Mouse (Mus musculus) forebrain, embryonic 12.5 days (tissue): ENCODE data around the gene Guca2a. TPM values are rescaled to one million over a fixed set of nuclear protein-coding genes. Genes with fewer than 3 reads are reported as not detected.
"Not testable (repeated sequence)": the region's sequence is repeated elsewhere in the genome, so short reads cannot be mapped to it uniquely, and the experiment has no call there.

ENCODE experiments used
- ATAC-seq: fragments of 200-750 bp; cut with Nextera tagmentation; 2 replicates; pipeline ENCODE4 v1.8.0; 2017; ENCODE audit warnings: moderate TSS enrichment; ENCODE audit not compliant: low FRiP score
- H3K27ac ChIP-seq: fragments of 300-500 bp; sonication (generic); 2 replicates; pipeline ENCODE4 v1.5.1; 2016; ENCODE audit warnings: mild to moderate bottlenecking
- H3K27me3 ChIP-seq: fragments of 300-500 bp; sonication (generic); 2 replicates; pipeline ENCODE4 v1.6.1; 2016; ENCODE audit warnings: mild to moderate bottlenecking
- H3K36me3 ChIP-seq: fragments of 300-500 bp; sonication (generic); replicated peaks from 2 replicates; pipeline ENCODE4 v1.6.1; 2016; ENCODE audit warnings: mild to moderate bottlenecking
- H3K4me1 ChIP-seq: fragments of 300-500 bp; sonication (generic); 2 replicates; pipeline ENCODE4 v1.6.1; 2016
- H3K4me2 ChIP-seq: fragments of 300-500 bp; sonication (generic); 2 replicates; pipeline ENCODE4 v1.6.1; 2016; ENCODE audit warnings: mild to moderate bottlenecking, moderate library complexity
- H3K4me3 ChIP-seq: fragments of 300-500 bp; sonication (generic); replicated peaks from 2 replicates; pipeline ENCODE4 v1.5.1; 2016; ENCODE audit warnings: mild to moderate bottlenecking
- H3K9ac ChIP-seq: fragments of 300-500 bp; sonication (generic); 2 replicates; pipeline ENCODE4 v1.6.1; 2016; ENCODE audit warnings: mild to moderate bottlenecking
- H3K9me3 ChIP-seq: fragments of 300-500 bp; sonication (generic); 2 replicates; pipeline ENCODE4 v1.6.1; 2016
- WGBS: fragments of 180-500 bp; shearing (Covaris S2); methylation state at CpG from one replicate; pipeline ENCODE4 v1.1.7; 2016; 5-methylcytosine and 5-hydroxymethylcytosine counted together
- polyA plus RNA-seq: library from polyadenylated mRNA; unstranded; fragments of >200 nt; fragmentation: Nextera tagmentation; extraction: Ambion mirVana; gene quantifications from 2 replicates; pipeline ENCODE4 v1.2.1, GENCODE M21; 2016

Gene Guca2a
- polyA plus RNA-seq, 1 experiment from 2014 or later, result not detected

- not testable (repeated sequence) for H3K4me2 ChIP-seq, H3K9ac ChIP-seq, H3K27ac ChIP-seq, H3K9me3 ChIP-seq, H3K27me3 ChIP-seq, H3K4me3 ChIP-seq
- peak; percentile 67 for ATAC-seq
- H3K36me3 ChIP-seq, result peaks cover 32% of the 10 kb centered on the region
- peaks cover 27% of the 10 kb centered on the region for H3K4me1 ChIP-seq
- 94% methylated on average over 4 of the region's 4 CpGs for WGBS
These were observed 9.1 kb upstream of the Guca2a start for GRCm38 (mm10) chr4:119628363-119628762.

- Histone ChIP-seq H3K4me3 (no peak overlapping the region), H3K27ac (no peak overlapping the region), H3K9ac (no peak overlapping the region), H3K4me2 (no peak overlapping the region), H3K9me3 (no peaks in the 10 kb centered on the region), H3K27me3 (no peaks in the 10 kb centered on the region), H3K4me1 (peaks cover 29% of the 10 kb centered on the region), H3K36me3 (peaks cover 19% of the 10 kb centered on the region)
- peak; percentile 42; the same call in 1 of the 2 replicates for ATAC-seq
- 78% methylated on average over 11 of the region's 11 CpGs for WGBS
These were observed 6.2 kb upstream of the Guca2a start for GRCm38 (mm10) chr4:119631115-119631919.

- Histone ChIP-seq H3K9ac (no peak overlapping the region), H3K27ac (0 out of 2 replicates have a peak overlapping the region, but pooled peaks have one; percentile 47), H3K27me3 (no peaks in the 10 kb centered on the region), H3K4me2 (no peak overlapping the region), H3K36me3 (peaks cover 19% of the 10 kb centered on the region), H3K9me3 (no peaks in the 10 kb centered on the region), H3K4me1 (peaks cover 22% of the 10 kb centered on the region), H3K4me3 (no peak overlapping the region)
- no peak for ATAC-seq
- WGBS, result 65% methylated on average over 7 of the region's 7 CpGs
These were observed 4.8 kb upstream of the Guca2a start for GRCm38 (mm10) chr4:119632721-119633120.

- H3K9ac ChIP-seq, result no peak overlapping the region
- H3K27me3 ChIP-seq, result no peaks in the 10 kb centered on the region
- H3K4me1 ChIP-seq, result peaks cover 22% of the 10 kb centered on the region
- no peak overlapping the region for H3K4me3 ChIP-seq
- 59% methylated on average over 7 of the region's 7 CpGs for WGBS
- H3K27ac ChIP-seq, result peak overlapping the region; percentile 47
- no peaks in the 10 kb centered on the region for H3K9me3 ChIP-seq
- ATAC-seq, result 0 out of 2 replicates have a peak, but pooled peaks have one; percentile 12
- H3K4me2 ChIP-seq, result no peak overlapping the region
- peaks cover 19% of the 10 kb centered on the region for H3K36me3 ChIP-seq
These were observed 4.2 kb upstream of the Guca2a start for GRCm38 (mm10) chr4:119633342-119633741.

GRCm38 (mm10) chr4:119633948-119634347 is 3.6 kb upstream of the Guca2a start:
- Histone ChIP-seq H3K4me1 (peaks cover 22% of the 10 kb centered on the region), H3K27ac (no peak overlapping the region), H3K9me3 (no peaks in the 10 kb centered on the region), H3K9ac (no peak overlapping the region), H3K36me3 (peaks cover 18% of the 10 kb centered on the region), H3K4me3 (no peak overlapping the region), H3K27me3 (no peaks in the 10 kb centered on the region), H3K4me2 (no peak overlapping the region)
- 88% methylated on average over 3 of the region's 3 CpGs for WGBS
- ATAC-seq, result no peak

GRCm38 (mm10) chr4:119634908-119635660 is 2.4 kb upstream of the Guca2a start:
- Histone ChIP-seq H3K27ac (no peak overlapping the region), H3K4me1 (peaks cover 22% of the 10 kb centered on the region), H3K4me3 (no peak overlapping the region), H3K9ac (no peak overlapping the region), H3K36me3 (peaks cover 8% of the 10 kb centered on the region; the same call in 1 of the 2 replicates), H3K27me3 (no peaks in the 10 kb centered on the region), H3K4me2 (no peak overlapping the region), H3K9me3 (no peaks in the 10 kb centered on the region)
- WGBS, result 70% methylated on average over 6 of the region's 6 CpGs
- no peak for ATAC-seq

- peaks cover 22% of the 10 kb centered on the region for H3K4me1 ChIP-seq
- no peak overlapping the region for H3K27ac ChIP-seq
- WGBS, result 86% methylated on average over 8 of the region's 8 CpGs
- H3K4me2 ChIP-seq, result no peak overlapping the region
- no peak overlapping the region for H3K9ac ChIP-seq
- no peaks in the 10 kb centered on the region for H3K9me3 ChIP-seq
- no peak for ATAC-seq
- no peak overlapping the region for H3K4me3 ChIP-seq
- no peaks in the 10 kb centered on the region for H3K27me3 ChIP-seq
- peaks cover 4% of the 10 kb centered on the region; the same call in 1 of the 2 replicates for H3K36me3 ChIP-seq
These were observed 1.8 kb upstream of the Guca2a start for GRCm38 (mm10) chr4:119635686-119636085.

GRCm38 (mm10) chr4:119636731-119637130 is 773 bp upstream of the Guca2a start:
- ATAC-seq, result no peak
- H3K27ac ChIP-seq, result no peak overlapping the region
- no peaks in the 10 kb centered on the region for H3K36me3 ChIP-seq
- no peak overlapping the region for H3K9ac ChIP-seq
- peaks cover 18% of the 10 kb centered on the region for H3K4me1 ChIP-seq
- WGBS, result 85% methylated on average over 7 of the region's 7 CpGs
- H3K9me3 ChIP-seq, result no peaks in the 10 kb centered on the region
- H3K4me2 ChIP-seq, result no peak overlapping the region
- no peaks in the 10 kb centered on the region for H3K27me3 ChIP-seq
- no peak overlapping the region for H3K4me3 ChIP-seq

GRCm38 (mm10) chr4:119637946-119638345 is 442 bp downstream of the Guca2a start:
- Histone ChIP-seq H3K27ac (no peak overlapping the region), H3K9ac (no peak overlapping the region), H3K4me3 (no peak overlapping the region), H3K36me3 (no peaks in the 10 kb centered on the region), H3K4me2 (no peak overlapping the region), H3K4me1 (peaks cover 12% of the 10 kb centered on the region), H3K9me3 (no peaks in the 10 kb centered on the region), H3K27me3 (no peaks in the 10 kb centered on the region)
- ATAC-seq, result no peak
- WGBS, result 81% methylated on average over 6 of the region's 6 CpGs

- Histone ChIP-seq H3K27ac (no peak overlapping the region), H3K4me2 (no peak overlapping the region), H3K9me3 (no peaks in the 10 kb centered on the region), H3K4me3 (no peak overlapping the region), H3K4me1 (peaks cover 6% of the 10 kb centered on the region), H3K36me3 (no peaks in the 10 kb centered on the region), H3K9ac (no peak overlapping the region), H3K27me3 (no peaks in the 10 kb centered on the region)
- no peak for ATAC-seq
- 70% methylated on average over 11 of the region's 11 CpGs for WGBS
These were observed 1.2 kb downstream of the Guca2a start for GRCm38 (mm10) chr4:119638656-119639055.

GRCm38 (mm10) chr4:119642666-119643065 is 5.2 kb downstream of the Guca2a start:
- no peak overlapping the region for H3K27ac ChIP-seq
- H3K36me3 ChIP-seq, result no peaks in the 10 kb centered on the region
- H3K27me3 ChIP-seq, result no peaks in the 10 kb centered on the region
- no peak overlapping the region for H3K4me2 ChIP-seq
- no peaks in the 10 kb centered on the region for H3K4me1 ChIP-seq
- H3K9ac ChIP-seq, result no peak overlapping the region
- H3K9me3 ChIP-seq, result no peaks in the 10 kb centered on the region
- H3K4me3 ChIP-seq, result no peak overlapping the region
- no peak for ATAC-seq
- WGBS, result 90% methylated on average over 4 of the region's 4 CpGs

GRCm38 (mm10) chr4:119657011-119657410 is 19.5 kb downstream of the Guca2a start:
- Histone ChIP-seq H3K27ac (no peak overlapping the region), H3K9ac (no peak overlapping the region), H3K4me2 (no peak overlapping the region), H3K9me3 (peaks cover 10% of the 10 kb centered on the region), H3K36me3 (no peaks in the 10 kb centered on the region), H3K4me3 (no peak overlapping the region), H3K27me3 (no peaks in the 10 kb centered on the region), H3K4me1 (no peaks in the 10 kb centered on the region)
- no peak for ATAC-seq
- WGBS, result 89% methylated on average over 1 of the region's 1 CpGs
